Mouse (Mus musculus): Measurements from ENCODE around the gene Frmd4a.
"Not testable (repeated sequence)": the region's sequence is repeated elsewhere in the genome, so short reads cannot be mapped to it uniquely, and the experiment has no call there.

Frmd4a gene

DNA sequence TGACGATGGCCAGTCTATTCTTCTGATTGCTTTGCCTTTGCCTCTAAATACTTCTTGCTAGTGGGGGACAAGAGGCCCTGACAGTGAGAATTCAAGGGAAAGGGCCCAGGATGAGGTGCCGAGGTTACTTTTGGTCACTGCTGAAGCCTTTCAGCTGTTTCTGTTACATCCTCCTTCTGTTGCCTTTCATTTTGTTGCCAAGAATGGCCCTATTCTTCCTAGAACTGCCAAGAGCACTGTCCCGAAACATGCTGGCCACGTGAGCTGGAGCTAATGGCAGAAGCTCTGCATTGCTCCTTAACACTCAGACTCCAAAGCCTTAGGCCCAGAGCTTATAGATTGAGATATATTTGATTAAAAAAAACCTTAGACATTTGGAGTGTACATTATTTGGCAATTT, 178.5 kb downstream of the Frmd4a start:
- no peak for DNase-seq (ENCODE audit: low spot score in 2 of 2)

- no peak for DNase-seq (ENCODE audit: low spot score in 2 of 2)
Measured at GRCm38 (mm10) chr2:4209234-4209633, 191.7 kb downstream of the Frmd4a start.

GRCm38 (mm10) chr2:4222497-4222828, 204.9 kb downstream of the Frmd4a start:
- no peak for DNase-seq (ENCODE audit: low spot score in 2 of 2)

- no peak for DNase-seq (ENCODE audit: low spot score in 2 of 2)
Measured at GRCm38 (mm10) chr2:4223316-4223715, 205.8 kb downstream of the Frmd4a start.

DNA sequence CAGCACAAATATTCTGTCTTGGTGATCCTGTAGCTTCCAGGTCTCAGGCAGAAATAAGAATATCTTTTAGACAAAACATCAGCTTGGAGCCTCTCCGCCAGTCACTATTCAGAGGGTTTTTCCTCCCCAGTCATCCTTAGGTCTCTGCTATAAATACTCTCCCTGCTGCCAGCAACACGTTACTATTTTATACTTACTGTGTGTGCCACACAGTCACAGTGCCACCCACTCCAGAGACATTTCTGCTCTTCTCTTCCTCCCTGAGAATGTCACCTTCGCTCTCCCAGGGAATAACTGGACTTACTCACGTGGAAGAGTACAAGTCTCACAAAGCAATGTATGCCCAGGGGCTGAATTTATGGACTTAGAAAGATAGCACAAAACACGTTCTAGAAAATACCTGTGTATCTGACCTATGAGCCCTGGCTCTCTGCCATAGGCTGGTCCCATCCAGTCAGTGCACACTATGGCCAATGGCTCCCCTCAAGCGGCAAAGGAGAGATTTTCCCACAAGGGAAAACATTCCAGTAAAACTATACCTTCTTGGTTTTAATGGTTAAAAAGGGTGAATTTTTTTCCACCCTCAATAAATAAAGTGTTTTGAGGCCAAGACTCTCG, 209.5 kb downstream of the Frmd4a start:
- DNase-seq (ENCODE audit: low spot score in 2 of 2) = no peak

- no peak for DNase-seq (ENCODE audit: low spot score in 2 of 2)
Measured at GRCm38 (mm10) chr2:4227563-4227962, 210.0 kb downstream of the Frmd4a start.

GRCm38 (mm10) chr2:4228510-4228909, 211.0 kb downstream of the Frmd4a start:
- no peak for DNase-seq (ENCODE audit: low spot score in 2 of 2)

DNA sequence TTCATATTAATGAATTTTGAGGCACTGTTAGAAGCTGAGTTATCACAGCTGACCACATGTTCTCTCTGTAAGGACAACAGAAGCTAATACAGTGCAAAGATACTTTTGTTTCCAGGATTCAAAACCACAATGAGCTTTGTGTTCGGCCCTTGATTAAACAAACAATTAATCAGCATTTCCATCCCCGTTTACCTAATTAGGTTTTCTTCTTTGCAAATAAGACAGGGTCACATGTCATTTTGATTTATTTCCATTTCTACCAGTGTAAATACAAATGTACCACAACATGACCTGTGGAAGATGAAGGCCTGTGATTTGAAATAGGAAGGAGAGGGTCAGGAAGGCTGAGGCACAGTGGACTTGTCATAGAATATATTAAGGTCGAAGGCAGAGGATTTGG, 214.8 kb downstream of the Frmd4a start:
- no peak for DNase-seq (ENCODE audit: low spot score in 2 of 2)

- DNase-seq (ENCODE audit: low spot score in 2 of 2) = no peak
Measured at GRCm38 (mm10) chr2:4232761-4233322, 215.3 kb downstream of the Frmd4a start.

- no peak for DNase-seq (ENCODE audit: low spot score in 2 of 2)
Measured at GRCm38 (mm10) chr2:4237686-4238085, 220.2 kb downstream of the Frmd4a start.

DNA sequence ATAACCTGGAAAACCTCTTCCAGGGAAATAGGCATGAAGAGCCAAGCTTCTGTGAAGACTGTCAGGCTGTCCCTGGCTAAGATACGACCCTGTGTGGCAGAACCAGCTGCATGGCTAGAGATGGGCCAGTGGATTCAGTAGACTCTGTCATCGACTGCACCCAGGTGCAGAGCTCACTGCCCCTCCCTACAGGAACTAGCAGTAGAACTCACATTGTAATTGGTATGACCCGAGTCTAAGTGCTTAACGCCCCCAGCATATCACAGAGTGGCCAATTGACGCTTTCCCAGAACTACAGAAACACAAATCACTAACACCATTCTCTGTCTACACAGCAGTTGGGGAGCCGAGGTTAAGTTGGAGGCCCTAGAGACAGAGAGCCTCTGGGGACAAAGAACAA, 232.2 kb downstream of the Frmd4a start:
- no peak for DNase-seq (ENCODE audit: low spot score in 2 of 2)

DNA sequence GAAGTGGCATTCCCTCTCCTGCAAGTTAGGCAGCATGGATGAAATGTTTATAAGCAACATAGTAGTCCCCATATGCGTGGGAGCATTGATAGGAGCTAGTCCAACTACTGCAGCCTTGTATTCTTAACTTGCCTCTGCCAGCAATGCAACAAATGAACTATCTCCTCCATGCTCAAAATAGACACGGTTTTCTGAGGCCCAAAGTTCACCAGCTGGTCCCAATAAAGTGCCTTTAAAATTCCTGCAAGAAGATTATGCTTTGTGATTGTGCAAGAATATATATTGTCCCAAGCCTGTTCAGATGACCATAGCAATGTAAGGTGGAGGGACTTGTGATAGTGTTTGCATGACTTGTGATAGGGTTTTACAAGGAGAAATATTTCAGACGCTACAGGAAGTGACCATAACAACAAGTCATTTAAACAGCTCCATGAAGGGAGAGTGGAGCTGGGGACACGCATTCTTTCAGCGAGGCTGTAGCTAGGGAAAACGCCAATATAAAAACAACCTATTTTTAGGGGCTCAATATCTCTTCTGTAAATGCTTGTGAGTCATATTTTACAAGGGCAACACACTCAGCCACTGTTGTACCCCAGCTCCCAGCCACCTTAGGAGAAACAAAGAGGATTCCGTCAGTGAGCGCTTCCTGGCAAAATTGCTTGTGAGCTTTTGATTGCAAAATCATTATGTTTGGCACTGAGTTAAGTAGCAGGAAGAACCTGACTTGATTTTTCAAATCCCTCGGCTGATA, 235.2 kb downstream of the Frmd4a start:
- no peak for DNase-seq (ENCODE audit: low spot score in 2 of 2)

DNA sequence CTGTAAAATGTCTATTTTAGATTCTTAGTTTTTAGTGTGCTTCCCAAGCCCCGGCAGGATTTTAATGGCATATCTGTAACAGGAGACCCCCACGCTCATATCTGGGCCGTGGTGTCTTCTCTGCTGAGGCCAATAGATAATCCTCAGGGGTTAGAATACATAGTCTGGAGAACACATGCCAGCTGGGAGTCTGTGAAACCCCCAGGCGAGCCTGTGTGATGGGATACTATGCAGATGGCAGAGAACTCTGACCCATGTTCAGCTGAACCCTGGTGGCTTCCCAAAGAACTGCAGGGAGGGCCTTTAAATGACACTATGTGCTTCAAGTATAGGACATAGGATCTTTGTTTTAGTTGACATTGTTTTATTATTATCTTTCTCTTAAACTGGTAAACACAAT, 235.8 kb downstream of the Frmd4a start:
- DNase-seq (ENCODE audit: low spot score in 2 of 2) = no peak

DNA sequence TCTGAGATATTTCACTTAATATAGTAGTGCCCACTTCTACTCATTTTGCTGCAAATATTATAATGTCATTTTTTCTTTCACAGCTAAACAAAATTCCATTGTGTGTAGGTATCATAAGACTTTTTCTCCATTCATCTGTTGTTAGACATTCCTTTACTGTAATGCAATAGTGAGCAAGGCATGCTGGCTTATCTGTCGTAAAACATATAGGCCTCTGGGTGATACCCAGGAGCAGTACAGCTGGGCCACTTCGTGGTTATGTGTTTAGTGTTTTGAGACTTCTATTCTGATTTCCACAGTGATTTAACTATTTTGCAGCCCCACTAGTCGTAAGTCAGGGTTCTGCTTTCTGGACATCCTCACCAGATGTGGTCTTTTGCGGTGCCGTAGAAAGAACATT, 236.6 kb downstream of the Frmd4a start:
- no peak for DNase-seq (ENCODE audit: low spot score in 2 of 2)

GRCm38 (mm10) chr2:4256242-4256641, 238.7 kb downstream of the Frmd4a start:
- no peak for DNase-seq (ENCODE audit: low spot score in 2 of 2)

DNA sequence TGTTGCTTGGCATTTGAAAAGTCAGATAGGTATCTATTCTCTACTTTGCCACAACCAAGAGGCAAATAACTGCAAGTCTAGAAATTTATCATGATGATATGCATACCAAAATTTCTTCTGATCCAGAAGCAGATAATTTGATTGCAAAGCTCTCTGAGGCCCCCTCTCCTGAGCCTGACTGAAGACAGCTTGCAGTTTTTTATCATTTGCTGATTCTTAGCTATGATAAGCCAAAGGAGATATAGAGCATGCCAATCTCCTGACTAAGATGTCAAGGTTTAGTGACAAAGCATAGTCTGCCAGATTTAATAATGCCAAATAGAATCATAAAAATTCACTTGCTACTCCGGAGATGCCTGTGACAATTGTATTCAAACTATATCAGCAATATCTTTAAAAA, 240.1 kb downstream of the Frmd4a start:
- no peak for DNase-seq (ENCODE audit: low spot score in 2 of 2)

GRCm38 (mm10) chr2:4258803-4259202, 241.3 kb downstream of the Frmd4a start:
- DNase-seq (ENCODE audit: low spot score in 2 of 2) = not testable (repeated sequence)

- DNase-seq (ENCODE audit: low spot score in 2 of 2) = no peak
Measured at GRCm38 (mm10) chr2:4260324-4261058, 243.0 kb downstream of the Frmd4a start.

DNA sequence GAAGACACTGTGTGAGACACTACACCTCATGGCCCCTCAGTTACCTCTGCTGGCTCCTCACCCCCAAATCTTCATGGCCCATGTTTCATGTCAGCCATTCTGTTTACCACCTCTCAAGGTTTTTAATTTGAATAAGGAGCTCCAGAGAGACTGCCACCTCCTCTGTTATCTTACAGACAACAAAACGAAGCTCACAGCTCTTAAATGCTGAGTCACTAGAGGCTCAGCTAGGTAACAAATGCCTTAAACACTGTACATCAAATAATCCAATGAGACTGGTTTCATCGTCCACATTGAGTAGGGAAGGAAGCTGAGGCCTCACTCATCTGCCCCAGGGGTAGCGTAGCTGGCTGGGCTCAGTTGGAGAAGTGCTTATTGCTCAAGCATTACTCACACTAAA, 245.2 kb downstream of the Frmd4a start:
- no peak for DNase-seq (ENCODE audit: low spot score in 2 of 2)

DNA sequence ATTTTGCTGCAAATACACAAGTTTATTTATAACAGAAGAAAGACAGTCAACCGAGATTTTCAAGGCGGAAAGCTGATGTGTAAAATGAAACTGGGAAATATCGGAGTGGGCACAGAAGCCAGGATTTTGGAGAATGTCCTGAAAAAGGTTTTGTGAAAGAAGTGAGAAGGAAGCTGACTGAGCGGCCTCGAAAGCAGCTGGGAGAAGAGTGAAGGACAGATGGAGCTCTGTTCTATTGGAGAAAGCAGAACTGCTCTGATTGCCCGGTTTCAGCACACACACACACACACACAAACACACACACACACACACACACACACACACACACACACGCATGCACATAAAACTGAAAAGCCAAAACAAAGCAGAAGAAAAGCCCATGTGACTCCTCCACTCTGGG, 249.9 kb downstream of the Frmd4a start:
- DNase-seq (ENCODE audit: low spot score in 2 of 2) = no peak

DNA sequence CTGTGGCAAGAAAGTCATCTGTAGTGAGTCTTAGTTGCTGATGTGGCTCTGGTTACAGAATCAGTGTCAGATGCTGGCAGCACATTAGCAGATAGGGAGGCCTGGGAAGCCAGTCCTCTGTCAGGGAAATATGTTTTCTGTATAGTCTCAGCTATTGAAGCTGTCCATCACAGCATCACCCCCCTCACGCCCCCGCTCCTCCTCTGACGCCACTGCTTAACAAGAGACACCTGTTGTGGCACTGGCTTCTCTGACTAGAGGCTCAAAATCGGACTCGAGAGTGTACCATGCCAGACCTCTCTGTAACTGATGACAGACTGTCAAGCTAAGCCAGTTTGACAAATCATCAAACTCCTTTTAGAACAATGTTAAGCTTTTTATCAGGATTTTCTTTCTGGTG, 265.3 kb downstream of the Frmd4a start:
- no peak for DNase-seq (ENCODE audit: low spot score in 2 of 2)

DNA sequence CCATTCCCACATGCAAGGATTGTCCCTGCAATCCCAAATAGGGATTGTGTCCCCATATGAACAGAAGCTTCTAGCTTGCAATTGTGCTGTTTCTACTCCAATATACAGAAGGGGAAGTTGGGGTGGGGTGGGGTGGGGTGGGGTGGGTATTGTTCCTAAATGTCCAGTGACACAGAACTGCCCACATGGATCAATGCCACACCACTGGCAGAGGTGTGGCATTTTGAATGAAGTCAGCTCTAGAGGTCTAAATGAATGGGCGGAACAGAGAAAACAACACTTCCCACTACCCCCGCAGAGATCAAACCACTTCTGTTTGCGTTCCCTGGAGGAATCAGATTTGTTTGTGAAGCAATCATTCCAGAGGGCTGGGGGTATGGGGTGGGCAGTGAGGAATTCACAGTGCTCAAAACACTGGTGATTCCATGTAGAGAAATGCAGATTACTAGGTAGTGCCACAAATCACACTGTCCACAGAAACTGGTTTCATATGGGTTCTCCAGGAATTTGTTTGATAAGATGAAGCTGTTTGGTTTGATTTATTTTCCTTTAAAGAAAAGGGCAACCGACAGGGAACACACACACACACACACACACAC, 268.3 kb downstream of the Frmd4a start:
- no peak for DNase-seq (ENCODE audit: low spot score in 2 of 2)

All from urinary bladder, postnatal 4 days (tissue).